Mouse (Mus musculus) CH12.LX (cell line): ENCODE results near the gene Polr3b. TPM values are rescaled to one million over a fixed set of nuclear protein-coding genes. Genes with fewer than 3 reads are reported as not detected.
A peak's percentile ranks its signal among the peaks of the same experiment; 100 is the strongest.

Source experiments
- DNase-seq: peaks from one replicate; pipeline ENCODE4 v3.0.0-alpha.2; 2013; ENCODE audit errors: extremely low read depth
- H3K27ac ChIP-seq: 2 replicates; pipeline ENCODE4 v1.5.1; 2012; ENCODE audit warnings: low read depth, mild to moderate bottlenecking, control low read depth, moderate library complexity; ENCODE audit not compliant: insufficient read depth
- H3K27me3 ChIP-seq: replicated peaks from 2 replicates; pipeline ENCODE3; 2012; ENCODE audit warnings: inconsistent platforms
- H3K36me3 ChIP-seq, 2 experiments: replicated peaks in 1 of 2; 2 replicates each; pipeline versions ENCODE3 to v1.6.1; 2012; ENCODE audit warnings: inconsistent platforms in 1 of 2, low read length in 1 of 2, mild to moderate bottlenecking in 1 of 2, mixed read lengths in 1 of 2, moderate library complexity in 1 of 2; ENCODE audit not compliant: control insufficient read depth in 1 of 2, insufficient read depth in 1 of 2
- H3K4me1 ChIP-seq, 2 experiments: 2 replicates each; pipeline ENCODE4 v1.6.1; 2012; ENCODE audit warnings: inconsistent platforms in 1 of 2, moderate library complexity in 1 of 2; ENCODE audit not compliant: insufficient read depth in 2 of 2, control insufficient read depth in 1 of 2
- H3K4me2 ChIP-seq: 2 replicates; pipeline ENCODE4 v1.6.1; 2012; ENCODE audit warnings: low read depth, mild to moderate bottlenecking, control low read depth; ENCODE audit not compliant: poor library complexity, insufficient read depth, severe bottlenecking
- H3K4me3 ChIP-seq, 3 experiments: fragments of 150-350 bp in 1 of 3; sonication (generic) in 1 of 3; replicated peaks in 1 of 3; 2 replicates each; pipeline versions ENCODE3 to v1.5.1; 2011 to 2012; ENCODE audit warnings: low read depth in 2 of 3, low read length in 2 of 3, mild to moderate bottlenecking in 2 of 3, moderate library complexity in 2 of 3, control low read depth in 1 of 3, improper control_type of control experiment in 1 of 3, inconsistent platforms in 1 of 3, mixed read lengths in 1 of 3; ENCODE audit not compliant: poor library complexity in 1 of 3
- H3K79me2 ChIP-seq: replicated peaks from 2 replicates; pipeline ENCODE4 v1.6.1; 2012; ENCODE audit warnings: mild to moderate bottlenecking, moderate library complexity; ENCODE audit not compliant: control insufficient read depth, poor library complexity, insufficient read depth, severe bottlenecking; ENCODE audit errors: extremely low read depth
- H3K9ac ChIP-seq: 2 replicates; pipeline ENCODE4 v1.6.1; 2012; ENCODE audit warnings: low read depth, mild to moderate bottlenecking, control low read depth, moderate library complexity; ENCODE audit not compliant: insufficient read depth
- H3K9me3 ChIP-seq: replicated peaks from 2 replicates; pipeline ENCODE3; 2012; ENCODE audit warnings: low read length, inconsistent platforms, mixed read lengths
- BHLHE40 ChIP-seq: IDR thresholded peaks from 2 replicates; pipeline ENCODE4 v1.6.1; 2011; ENCODE audit warnings: mild to moderate bottlenecking, low read depth, low read length, improper control_type of control experiment
- CHD1 ChIP-seq: IDR thresholded peaks from 2 replicates; pipeline ENCODE4 v1.6.1; 2012; ENCODE audit warnings: low read depth, low read length, improper control_type of control experiment, inconsistent platforms
- CHD2 ChIP-seq: IDR thresholded peaks from 2 replicates; pipeline ENCODE4 v1.6.1; 2011; ENCODE audit warnings: low read length, improper control_type of control experiment
- E2F4 ChIP-seq: IDR thresholded peaks from 2 replicates; pipeline ENCODE4 v1.6.1; 2011; ENCODE audit warnings: low read depth, low read length, improper control_type of control experiment; ENCODE audit not compliant: insufficient replicate concordance
- ELF1 ChIP-seq: IDR thresholded peaks from 2 replicates; pipeline ENCODE4 v1.6.1; 2014; ENCODE audit warnings: low read depth, mild to moderate bottlenecking, inconsistent platforms, low read length, improper control_type of control experiment
- ETS1 ChIP-seq: conservative IDR thresholded peaks from 2 replicates; pipeline ENCODE4 v1.6.1; 2012; ENCODE audit warnings: low read depth, mild to moderate bottlenecking, inconsistent platforms, low read length, improper control_type of control experiment, moderate library complexity
- MAFK ChIP-seq: IDR thresholded peaks from 2 replicates; pipeline ENCODE4 v1.6.1; 2011; ENCODE audit warnings: low read length, improper control_type of control experiment; ENCODE audit not compliant: insufficient replicate concordance
- MAX ChIP-seq: IDR thresholded peaks from 2 replicates; pipeline ENCODE4 v1.6.1; 2011; ENCODE audit warnings: low read length, improper control_type of control experiment
- MAZ ChIP-seq: IDR thresholded peaks from 2 replicates; pipeline ENCODE4 v1.6.1; 2012; ENCODE audit warnings: low read depth, mild to moderate bottlenecking, inconsistent platforms, low read length, improper control_type of control experiment, moderate library complexity
- MEF2A ChIP-seq: IDR thresholded peaks from 2 replicates; pipeline ENCODE4 v1.6.1; 2014; ENCODE audit warnings: low read depth, mild to moderate bottlenecking, inconsistent platforms, low read length, improper control_type of control experiment, borderline replicate concordance
- PAX5 ChIP-seq: IDR thresholded peaks from 2 replicates; pipeline ENCODE4 v1.6.1; 2012; ENCODE audit warnings: low read length, inconsistent platforms, mixed read lengths
- POLR2AphosphoS2 ChIP-seq: IDR thresholded peaks from 2 replicates; pipeline ENCODE4 v1.6.1; 2011; ENCODE audit warnings: low read depth, low read length, improper control_type of control experiment
- RCOR1 ChIP-seq: conservative IDR thresholded peaks from 2 replicates; pipeline ENCODE4 v1.6.1; 2012; ENCODE audit warnings: low read depth, mild to moderate bottlenecking, inconsistent platforms, low read length, improper control_type of control experiment
- ZNF384 ChIP-seq: IDR thresholded peaks from 2 replicates; pipeline ENCODE4 v1.6.1; 2012; ENCODE audit warnings: low read depth, low read length, improper control_type of control experiment, inconsistent platforms
- dilution Hi-C: fragments of 300-500 bp; cut with MboI; formaldehyde crosslinking; loops from 2 replicates; pipeline ENCODE4 v1.14.3; 2020; ENCODE audit warnings: low sequenced_read_pairs; ENCODE audit not compliant: extremely low pct_unique_long_range_greater_than_20kb, extremely low pct_ligation_motif_present
- in situ Hi-C: fragments of 300-500 bp; cut with MboI; formaldehyde crosslinking; loops from 3 replicates; pipeline ENCODE4 v1.14.3; 2019; ENCODE audit warnings: low sequenced_read_pairs, low pct_ligation_motif_present, low pct_unique_long_range_greater_than_20kb, mixed read lengths
- polyA plus RNA-seq: library from polyadenylated mRNA; unstranded; fragments of >175 nt; gene quantifications from 2 replicates; pipeline ENCODE4 v1.2.1, GENCODE M21; 2012; ENCODE audit warnings: low read depth; ENCODE audit not compliant: insufficient read length
- total RNA-seq, 2 experiments: library from RNA; depleted of rRNA; stranded (reverse); fragments of 300-350 nt in 1 of 2; fragments of >200 nt in 1 of 2; gene quantifications; 2 replicates each; pipeline ENCODE4 v1.2.3; 2012 to 2014

Gene Polr3b
- total and polyA plus RNA-seq, 3 experiments = 13.0 to 20.8 (median 16.3) TPM

- dilution Hi-C loops = no loop called here
- H3K9me3 ChIP-seq = no peaks in the 10 kb centered on the region
Measured at GRCm38 (mm10) chr10:84713043-84713442, 91.0 kb downstream of the Polr3b start.

GRCm38 (mm10) chr10:84715639-84716038 lies 93.5 kb downstream of the Polr3b start:
- dilution Hi-C loops = no loop called here
- DNase-seq = no peak
- H3K4me3 ChIP-seq = no peak overlapping the region
- TF ChIP-seq MEF2A (no peak), ZNF384 (no peak), MAZ (no peak)
- TF ChIP-seq, all 38 proteins: peak for 0
- H3K9me3 ChIP-seq = no peaks in the 10 kb centered on the region
- in situ Hi-C loops = no loop called here
- no peak overlapping the region for H3K27ac ChIP-seq
- H3K4me1 ChIP-seq = peaks cover 0 to 10% of the 10 kb centered on the region in 2 experiments; a peak in 3 of 4 replicates
- H3K79me2 ChIP-seq = no peaks in the 10 kb centered on the region
- H3K27me3 ChIP-seq = no peaks in the 10 kb centered on the region
- H3K4me2 ChIP-seq = no peak overlapping the region
- no peak overlapping the region for H3K9ac ChIP-seq
- H3K36me3 ChIP-seq = peaks cover 39 to 84% of the 10 kb centered on the region in 2 experiments

More at GRCm38 (mm10) chr10:84713043-84713442, 91.0 kb downstream of the Polr3b start:
- in situ Hi-C loops = no loop called here
- peaks cover 0 to 10% of the 10 kb centered on the region in 2 experiments; a peak in 3 of 4 replicates for H3K4me1 ChIP-seq
- no peaks in the 10 kb centered on the region for H3K79me2 ChIP-seq
- peaks cover 36 to 80% of the 10 kb centered on the region in 2 experiments for H3K36me3 ChIP-seq
- H3K4me2 ChIP-seq = no peak overlapping the region
- no peak overlapping the region for H3K4me3 ChIP-seq
- TF ChIP-seq CHD2 (no peak), MAFK (0 out of 2 replicates have a peak, but pooled peaks have one; percentile 44), BHLHE40 (0 out of 2 replicates have a peak, but pooled peaks have one; percentile 8)
- no peak overlapping the region for H3K9ac ChIP-seq
- DNase-seq = peak; percentile 19
- H3K27me3 ChIP-seq = no peaks in the 10 kb centered on the region
- no peak overlapping the region for H3K27ac ChIP-seq

GRCm38 (mm10) chr10:84716581-84716980 lies 94.5 kb downstream of the Polr3b start:
- no peak for DNase-seq
- in situ Hi-C loops = no loop called here
- Histone ChIP-seq H3K4me1 (peaks cover 0 to 10% of the 10 kb centered on the region in 2 experiments; a peak in 3 of 4 replicates), H3K9me3 (no peaks in the 10 kb centered on the region), H3K79me2 (no peaks in the 10 kb centered on the region), H3K27me3 (no peaks in the 10 kb centered on the region), H3K36me3 (peaks cover 43 to 87% of the 10 kb centered on the region in 2 experiments), H3K9ac (no peak overlapping the region), H3K4me3 (no peak overlapping the region), H3K4me2 (no peak overlapping the region), H3K27ac (no peak overlapping the region)
- TF ChIP-seq MAX = no peak
- TF ChIP-seq PAX5 = no peak
- no peak for TF ChIP-seq ELF1
- no peak for TF ChIP-seq POLR2AphosphoS2
- no peak for TF ChIP-seq MAFK
- no peak for TF ChIP-seq CHD1
- no peak for TF ChIP-seq RCOR1
- no peak for TF ChIP-seq ETS1
- no peak for TF ChIP-seq E2F4
- dilution Hi-C loops = no loop called here
